In the genomic region with DNA sequence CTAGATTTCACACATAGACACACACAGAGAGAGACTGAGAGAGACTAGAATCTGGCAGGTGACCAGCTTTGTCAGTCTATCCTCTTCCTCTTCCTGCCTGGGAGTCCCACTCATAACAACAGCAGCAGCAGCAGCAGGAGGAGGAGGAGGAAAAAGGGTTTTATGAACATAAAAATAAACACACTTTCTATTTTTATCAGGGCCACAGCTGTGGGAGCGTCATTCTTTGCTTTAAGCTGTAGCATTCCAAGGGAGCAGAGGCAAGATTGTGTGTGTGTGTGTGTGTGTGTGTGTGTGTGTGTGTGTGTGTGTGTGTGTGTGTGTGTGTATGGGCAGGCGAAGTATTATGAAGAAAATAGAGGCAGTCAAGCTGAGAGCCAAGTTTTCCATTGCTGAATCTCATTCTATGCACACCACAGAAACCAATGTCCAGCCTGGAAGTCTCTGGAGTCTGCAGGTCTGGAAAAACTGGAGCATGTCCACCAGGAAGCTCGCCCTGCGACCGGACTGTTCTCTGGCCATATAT, we compare ENCODE assay signal across 8 mouse cellular contexts. TPM values are rescaled to one million over a fixed set of nuclear protein-coding genes. Genes with fewer than 3 reads are reported as not detected.
DNase-seq lines count a peak whose midpoint lies in the region; ATAC-seq lines count a peak whose summit lies in the region.

No protein-coding gene starts in this region.

- no peaks in the 10 kb centered on the region for H3K27me3 ChIP-seq in kidney, embryonic 15.5 days
- no peaks in the 10 kb centered on the region for H3K27me3 ChIP-seq in forebrain, embryonic 11.5 days (ENCODE audit: control insufficient read depth, insufficient read depth, low read length)

- H3K4me3 ChIP-seq in kidney, embryonic 15.5 days (replicated peaks): no peak overlapping the region
- H3K4me3 ChIP-seq in forebrain, embryonic 11.5 days (ENCODE audit: low read depth, low read length): no peak overlapping the region

- H3K4me1 ChIP-seq in kidney, embryonic 15.5 days: peaks cover 15% of the 10 kb centered on the region
- no peaks in the 10 kb centered on the region for H3K4me1 ChIP-seq in forebrain, embryonic 11.5 days (replicated peaks; ENCODE audit: control insufficient read depth, insufficient read depth, low read length)

- no peaks in the 10 kb centered on the region for H3K9me3 ChIP-seq in kidney, embryonic 15.5 days (replicated peaks)
- no peaks in the 10 kb centered on the region for H3K9me3 ChIP-seq in forebrain, embryonic 11.5 days (ENCODE audit: control insufficient read depth, low read length)

- H3K4me2 ChIP-seq in kidney, embryonic 15.5 days: no peak overlapping the region
- H3K4me2 ChIP-seq in forebrain, embryonic 11.5 days (ENCODE audit: low read depth, low read length, severe bottlenecking): no peak overlapping the region

- H3K9ac ChIP-seq in kidney, embryonic 15.5 days: no peak overlapping the region
- no peak overlapping the region for H3K9ac ChIP-seq in forebrain, embryonic 11.5 days (ENCODE audit: low read length)

- peak; percentile 43 for DNase-seq in right cerebral cortex, adult 18-20 months
- no peak for DNase-seq in right cerebral cortex, postnatal 4 days
- DNase-seq in heart, adult 9 months (ENCODE audit: low spot score in 2 of 2): peak; percentile 71 to 78
- no peak for DNase-seq in urinary bladder, adult 2 months (ENCODE audit: low spot score)
- no peak for DNase-seq in cerebellum, adult 18-20 months
- DNase-seq in forebrain, embryonic 11.5 days (ENCODE audit: low spot score): no peak

- peak overlapping the region; percentile 41 for H3K27ac ChIP-seq in kidney, embryonic 15.5 days
- no peak overlapping the region for H3K27ac ChIP-seq in forebrain, embryonic 11.5 days (ENCODE audit: low read depth, low read length)

- peak; percentile 63 for ATAC-seq in kidney, embryonic 15.5 days (replicated peaks; ENCODE audit: low FRiP score)
- ATAC-seq in megakaryocyte, adult 5-6 weeks (ENCODE audit: poor library complexity, severe bottlenecking): 0 out of 2 replicates have a peak, but pooled peaks have one; percentile 12
- ATAC-seq in forebrain, embryonic 11.5 days (replicated peaks; ENCODE audit: low FRiP score): no peak

- WGBS in kidney, embryonic 15.5 days: 65% methylated on average over 5 of the region's 5 CpGs
- WGBS in forebrain, embryonic 11.5 days: 91% methylated on average over 5 of the region's 5 CpGs

- H3K36me3 ChIP-seq in kidney, embryonic 15.5 days: no peaks in the 10 kb centered on the region
- H3K36me3 ChIP-seq in forebrain, embryonic 11.5 days (ENCODE audit: control insufficient read depth, insufficient read depth, low read length): no peaks in the 10 kb centered on the region

RNA-seq across cellular contexts. Expression of a gene that starts 7.1 kb away (rescaled TPM):
- 20.5 and 26.0 TPM in 2 replicates for polyA plus RNA-seq in kidney, embryonic 15.5 days (2015; fragmentation: Nextera tagmentation; extraction: Ambion mirVana)
- total RNA-seq in megakaryocyte, adult 5-6 weeks (2015): 54.6 and 66.3 TPM in 2 replicates
- total RNA-seq in megakaryocyte, adult 5-6 weeks (2017): 48.8 and 62.2 TPM in 2 replicates
- 24.9 and 29.4 TPM in 2 replicates for polyA plus RNA-seq in urinary bladder, adult 2 months (2012; rRNA removed)
- 1.6 and 1.7 TPM in 2 replicates for polyA plus RNA-seq in forebrain, embryonic 11.5 days (2014; fragmentation: Nextera tagmentation; extraction: Ambion mirVana)

Comparison
In these comparisons a context has a peak if more than half of its experiments do, and no peak if none do; other contexts are left out.
1. DNase-seq: peak in right cerebral cortex, adult 18-20 months (single experiment) and heart, adult 9 months (2 of 2); none in right cerebral cortex, postnatal 4 days (single experiment), urinary bladder, adult 2 months (single experiment), cerebellum, adult 18-20 months (0 of 2) and forebrain, embryonic 11.5 days (single experiment).